Mouse (Mus musculus): Measurements from ENCODE around the gene Sox5.

Gene Sox5

DNA sequence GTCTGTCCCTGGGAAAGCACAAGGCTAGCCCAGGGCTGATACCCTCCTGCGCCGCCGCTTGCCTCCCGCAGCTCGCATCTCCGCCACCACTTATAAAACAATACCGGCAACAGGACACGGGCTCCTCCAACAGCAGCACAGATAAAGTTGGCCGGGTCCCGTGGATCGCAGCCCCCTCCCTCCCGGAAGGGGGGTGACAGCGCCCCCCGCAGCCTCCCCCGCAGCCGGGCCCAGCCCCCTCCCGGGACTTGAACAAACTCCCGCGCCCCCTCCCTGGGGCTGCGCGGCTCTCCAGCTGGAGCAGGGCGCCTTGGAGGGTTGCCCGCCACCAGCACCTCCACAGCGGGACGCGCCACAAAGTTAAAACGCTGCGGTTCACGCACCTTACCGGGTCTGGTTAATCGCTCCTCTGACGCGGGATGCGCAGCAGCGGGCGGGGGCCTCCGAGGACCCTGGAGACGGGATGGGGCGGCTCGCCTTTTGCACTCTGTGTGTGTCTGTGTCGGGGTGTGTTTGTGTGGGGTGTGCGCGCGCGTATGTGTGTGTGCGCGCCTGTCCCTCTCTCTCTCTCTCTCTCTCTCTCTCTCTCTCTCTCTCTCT, at the start of gene Sox5:
TSS of gene Sox5 (minus strand) at position 547 of the 600 bp plus-strand sequence.
- DNase-seq (ENCODE audit: low spot score): peak; percentile 65

DNA sequence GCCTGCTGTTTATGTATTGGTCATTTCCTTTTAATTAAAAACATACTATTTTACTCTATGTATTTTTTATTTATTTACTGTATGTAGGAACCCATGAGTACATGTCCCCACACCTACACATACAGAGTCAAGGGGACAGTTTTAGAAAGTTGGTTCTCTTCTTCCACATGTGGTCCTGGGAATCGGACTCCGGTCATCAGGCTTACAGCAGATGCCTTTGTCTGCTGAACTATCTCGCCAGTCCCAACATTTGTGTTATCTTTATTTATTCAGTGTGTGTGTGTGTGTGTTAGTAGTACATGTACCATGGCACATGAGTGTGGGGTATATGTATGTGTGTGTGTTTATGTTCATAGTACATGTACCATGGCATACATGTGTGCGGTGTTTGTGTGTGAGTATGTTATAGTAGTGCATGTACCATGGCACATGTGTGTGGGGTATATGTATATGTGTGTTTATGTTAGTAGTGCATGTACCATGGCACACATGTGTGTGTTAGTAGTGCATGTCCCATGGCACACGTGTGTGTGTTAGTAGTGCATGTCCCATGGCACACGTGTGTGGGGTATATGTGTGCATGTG, 43.3 kb upstream of the Sox5 start:
- DNase-seq (ENCODE audit: low spot score): no peak

DNA sequence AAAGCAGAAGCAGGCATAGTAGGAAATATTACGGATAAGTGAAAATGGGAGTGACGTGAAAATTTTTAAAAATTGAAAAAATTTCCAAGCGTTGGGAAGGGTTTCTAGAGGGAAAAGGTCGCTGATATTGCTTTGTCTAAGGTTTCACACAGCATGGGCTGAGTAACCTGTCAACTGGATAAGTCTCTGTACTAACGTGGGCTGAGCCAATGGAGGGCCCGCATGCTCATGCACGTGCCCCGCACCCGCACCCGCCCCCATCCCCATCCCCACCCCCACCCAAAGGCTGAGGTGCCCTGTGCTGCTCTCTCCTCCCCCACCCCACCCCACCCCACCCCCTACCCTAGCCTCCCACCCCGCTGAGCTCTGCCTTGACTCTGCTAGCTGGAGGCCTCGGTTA, 42.4 kb upstream of the Sox5 start:
- no peak for DNase-seq (ENCODE audit: low spot score)

DNA sequence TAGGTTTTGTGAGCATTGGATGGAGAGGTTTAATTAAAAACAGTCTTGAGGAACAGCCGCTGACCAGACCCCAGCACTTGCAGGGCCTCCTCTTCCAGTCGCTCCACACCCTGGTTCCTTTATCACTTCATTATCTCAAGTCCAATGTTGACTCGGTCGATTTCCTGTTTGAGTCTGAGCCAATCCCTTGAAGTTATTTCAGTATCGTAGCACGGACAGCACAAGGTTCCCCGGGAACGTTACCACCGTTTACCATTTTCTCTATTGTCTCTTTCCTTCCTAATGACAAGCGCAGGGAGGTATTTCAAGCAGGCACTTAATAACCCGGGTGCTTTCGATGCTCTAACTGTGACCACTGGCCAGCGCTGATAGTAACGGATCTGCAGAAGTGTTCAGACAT, 40.8 kb upstream of the Sox5 start:
- DNase-seq (ENCODE audit: low spot score): peak; percentile 15

DNA sequence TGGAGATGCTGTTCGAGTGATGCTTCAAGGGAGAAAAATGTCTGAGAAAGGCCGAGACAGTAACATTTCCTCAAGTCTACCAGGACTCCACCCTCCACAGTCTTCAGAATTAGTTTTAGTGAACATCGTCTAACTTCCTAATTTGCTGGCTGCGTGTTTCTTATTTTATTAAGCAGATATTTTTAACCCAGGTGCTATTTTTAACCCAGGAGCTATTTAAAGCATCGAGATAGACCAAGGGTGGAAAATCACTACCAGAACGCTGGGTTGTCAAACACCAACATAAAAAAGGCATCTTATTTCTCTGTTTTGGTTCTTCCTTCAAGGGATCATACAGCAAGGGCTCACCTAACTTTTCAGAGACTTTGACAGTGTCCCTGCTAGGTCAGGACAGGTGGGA, 39.2 kb upstream of the Sox5 start:
- no peak for DNase-seq (ENCODE audit: low spot score)

DNA sequence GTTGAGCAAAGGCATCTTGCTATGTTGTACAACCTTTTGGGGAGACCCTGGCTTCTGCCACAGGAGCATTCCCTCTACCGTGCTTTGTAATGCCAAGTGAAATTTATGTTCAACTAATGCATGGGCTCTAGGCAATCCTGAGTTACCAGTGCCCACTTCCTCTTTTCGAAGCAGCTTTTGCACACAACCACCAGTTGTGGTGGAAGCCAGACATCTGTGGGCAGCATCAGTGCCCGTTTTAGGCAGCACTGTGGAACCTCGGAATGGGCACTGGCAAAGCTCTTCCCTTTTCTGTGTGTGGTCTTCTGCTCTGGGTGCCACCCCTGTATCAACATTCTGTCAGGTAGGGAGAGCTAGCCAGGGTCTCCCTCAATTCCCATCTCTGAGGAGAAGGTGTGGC, 36.2 kb upstream of the Sox5 start:
- DNase-seq (ENCODE audit: low spot score): no peak

DNA sequence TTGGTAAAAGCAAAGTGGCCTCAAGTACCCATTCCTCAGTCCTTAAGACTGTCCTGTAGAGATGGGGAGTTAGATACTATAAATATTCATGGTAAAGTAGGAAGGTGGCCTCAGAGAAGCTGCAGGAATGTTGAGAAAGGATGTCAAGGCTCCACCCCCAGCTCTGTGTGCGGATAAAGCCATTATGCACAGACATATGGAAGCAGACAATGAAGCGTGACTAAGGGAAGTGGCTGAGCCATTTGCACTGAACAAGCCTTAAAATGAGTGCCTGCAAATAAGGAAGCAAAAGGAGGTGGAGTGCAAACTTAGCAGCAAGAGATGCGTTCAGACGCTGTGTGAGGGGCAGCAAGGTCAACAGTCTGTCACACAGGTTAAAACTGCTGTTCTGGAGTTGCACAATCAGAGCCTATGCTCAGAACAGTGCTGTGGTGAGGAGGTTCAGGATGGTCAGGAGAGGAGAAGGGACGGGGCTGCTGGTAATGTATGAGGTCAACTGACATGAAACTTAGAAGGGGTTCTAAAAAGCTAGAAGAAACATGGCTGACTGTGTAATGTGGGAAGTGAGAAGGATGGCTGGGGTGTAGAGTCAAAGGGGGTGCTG, 35.7 kb upstream of the Sox5 start:
- DNase-seq (ENCODE audit: low spot score): no peak

DNA sequence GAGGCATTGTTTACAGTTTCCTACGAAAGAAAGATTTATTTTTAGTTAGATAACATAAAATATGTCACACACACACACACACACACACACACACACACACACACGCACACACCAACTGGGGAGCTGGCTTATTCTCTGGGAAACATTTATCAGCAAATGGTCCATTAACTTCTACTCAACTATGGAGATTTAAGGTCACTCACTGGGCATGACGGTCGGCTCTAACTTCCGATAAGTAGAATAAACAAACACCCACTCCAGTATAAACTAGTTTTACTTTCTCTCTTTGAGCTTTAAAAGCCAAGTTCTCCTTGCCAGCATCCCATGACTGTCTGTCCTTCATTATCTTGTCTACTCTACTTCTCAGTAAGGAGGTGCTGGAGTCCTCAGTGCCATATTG, 33.8 kb upstream of the Sox5 start:
- no peak for DNase-seq (ENCODE audit: low spot score)

DNA sequence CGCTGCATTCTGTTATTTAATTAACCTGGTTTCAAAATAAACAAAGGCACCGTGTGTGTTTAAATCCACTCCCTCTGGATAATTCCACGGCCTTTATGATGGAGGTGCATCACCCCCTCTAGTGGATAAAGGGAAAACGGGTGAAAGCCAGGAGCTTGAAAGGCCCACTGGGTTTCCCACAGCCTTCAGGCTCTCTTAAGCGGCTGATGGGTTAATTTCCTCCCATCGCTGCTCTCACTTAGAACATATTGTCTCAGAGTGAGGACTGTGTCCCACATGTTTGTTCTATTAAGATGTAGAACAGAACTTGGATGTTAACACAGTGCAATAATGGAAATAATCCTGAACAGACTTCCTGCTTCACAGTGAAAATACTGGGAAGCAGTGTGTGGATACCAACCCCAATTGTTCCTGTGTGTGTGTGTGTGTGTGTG, 33.2 kb upstream of the Sox5 start:
- peak; percentile 74 for DNase-seq (ENCODE audit: low spot score)

DNA sequence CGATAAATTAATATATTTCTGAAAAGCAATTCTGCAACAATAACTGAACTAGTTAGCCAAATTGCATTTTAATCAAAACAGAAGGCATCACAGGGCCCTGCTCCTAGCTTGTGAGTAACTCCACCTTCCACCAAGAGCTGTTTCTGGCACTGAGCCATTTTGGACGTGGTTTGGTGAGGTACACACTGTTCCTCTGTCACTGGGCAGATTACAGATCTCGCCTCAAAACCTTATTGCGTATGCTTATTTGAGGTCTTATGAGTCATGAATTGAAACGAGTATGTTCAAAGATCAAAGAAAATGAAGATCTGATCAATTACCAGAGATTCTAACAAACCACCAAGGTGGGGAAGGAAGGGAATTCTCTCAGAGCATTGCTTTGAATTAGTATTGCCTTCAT, 22.5 kb upstream of the Sox5 start:
- DNase-seq (ENCODE audit: low spot score): no peak

DNA sequence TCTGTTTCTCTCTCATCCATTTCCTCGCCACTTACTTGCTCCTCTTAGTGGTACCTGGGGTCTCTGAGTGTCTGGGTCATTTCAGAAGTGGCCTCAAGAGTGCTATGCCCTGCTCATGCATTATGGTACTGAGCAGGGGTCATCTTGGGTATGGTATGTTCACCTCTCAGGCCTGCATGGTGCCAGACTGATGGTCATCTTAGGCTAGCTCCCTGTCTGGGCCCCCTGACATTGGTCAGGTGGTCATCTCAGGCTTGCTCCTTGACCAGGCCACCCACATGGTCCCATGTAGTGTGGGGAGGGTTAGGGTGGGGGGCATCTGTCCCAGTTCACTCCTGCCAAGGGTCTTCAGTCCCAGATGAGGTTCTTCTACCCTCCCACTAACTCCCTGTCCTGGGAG, 21.3 kb upstream of the Sox5 start:
- no peak for DNase-seq (ENCODE audit: low spot score)

DNA sequence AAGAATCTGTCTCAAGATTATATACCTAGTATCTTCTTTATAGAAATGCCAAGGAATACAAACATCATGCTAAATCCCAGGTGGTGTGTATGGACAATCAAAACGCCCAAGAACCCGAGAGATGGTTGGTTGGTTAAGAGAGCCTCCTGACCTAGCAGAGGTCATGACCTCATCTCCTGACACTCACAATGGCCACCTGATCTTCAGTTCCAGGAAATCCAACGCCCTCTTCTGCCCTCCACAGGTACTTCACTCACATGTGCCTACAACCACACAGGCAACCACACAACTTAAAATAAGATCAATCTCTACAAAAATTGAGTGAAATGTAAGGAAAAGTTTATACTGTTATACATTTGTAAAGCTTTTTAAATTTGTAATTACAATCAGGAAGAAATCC, 12.6 kb upstream of the Sox5 start:
- no peak for DNase-seq (ENCODE audit: low spot score)

DNA sequence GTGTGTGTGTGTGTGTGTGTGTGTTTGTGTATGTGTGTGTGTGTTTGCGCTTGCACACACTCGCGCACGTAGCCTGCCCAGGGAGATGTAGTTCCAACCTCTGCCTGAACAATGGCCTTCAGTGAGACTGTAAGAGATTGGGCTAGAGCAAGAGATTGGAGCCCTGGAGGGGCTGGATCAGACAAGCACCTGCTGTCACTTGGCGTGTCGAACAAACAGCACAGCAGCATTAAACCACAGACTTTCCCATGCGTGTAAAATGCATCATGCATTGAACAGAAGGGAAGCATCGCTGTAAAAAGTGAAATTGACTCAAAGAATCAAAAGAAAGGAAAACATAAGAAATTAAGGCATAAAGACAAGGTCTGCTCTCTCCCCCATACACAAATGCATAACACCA, 11.1 kb upstream of the Sox5 start:
- no peak for DNase-seq (ENCODE audit: low spot score)

DNA sequence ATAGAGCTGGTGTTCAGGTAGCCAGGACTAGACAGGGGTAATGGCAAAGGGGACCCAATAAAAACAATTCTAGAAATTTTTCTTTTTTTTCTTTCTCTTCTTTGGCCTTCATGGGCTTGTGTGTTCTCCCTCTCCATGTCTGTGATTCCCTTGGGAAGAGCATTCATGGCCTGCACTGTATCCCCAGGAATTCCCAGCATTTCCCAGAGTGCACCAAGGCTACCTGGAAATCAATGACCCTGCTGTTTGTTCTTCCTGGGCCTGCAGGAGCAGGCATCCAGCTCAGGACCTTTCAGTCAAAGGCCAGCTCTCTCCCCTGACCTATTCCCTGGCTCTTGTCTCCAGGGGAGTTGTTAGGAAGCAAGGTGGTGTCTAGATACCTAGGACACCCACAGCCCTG, 1.5 kb upstream of the Sox5 start:
- DNase-seq (ENCODE audit: low spot score): no peak

DNA sequence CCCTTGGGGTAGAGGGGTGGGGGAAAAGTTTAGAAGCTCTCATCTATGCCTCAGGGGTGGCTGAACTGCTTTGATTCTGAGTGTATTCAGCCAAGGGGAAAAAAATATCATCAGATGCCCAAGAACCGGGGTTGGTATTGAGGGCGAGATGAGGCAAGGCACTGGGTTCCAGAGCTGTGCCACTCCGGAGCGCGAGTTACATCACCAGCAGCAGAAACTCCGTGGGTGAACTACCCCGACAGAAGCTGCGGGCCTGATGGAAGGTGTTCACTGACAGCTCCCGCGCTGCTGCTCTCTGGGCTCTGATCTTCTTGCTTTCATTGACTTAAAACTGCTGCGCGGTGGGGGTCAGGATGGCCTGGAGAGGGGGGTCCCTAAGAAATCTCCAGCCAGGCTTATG, 1.1 kb upstream of the Sox5 start:
- no peak for DNase-seq (ENCODE audit: low spot score)

DNA sequence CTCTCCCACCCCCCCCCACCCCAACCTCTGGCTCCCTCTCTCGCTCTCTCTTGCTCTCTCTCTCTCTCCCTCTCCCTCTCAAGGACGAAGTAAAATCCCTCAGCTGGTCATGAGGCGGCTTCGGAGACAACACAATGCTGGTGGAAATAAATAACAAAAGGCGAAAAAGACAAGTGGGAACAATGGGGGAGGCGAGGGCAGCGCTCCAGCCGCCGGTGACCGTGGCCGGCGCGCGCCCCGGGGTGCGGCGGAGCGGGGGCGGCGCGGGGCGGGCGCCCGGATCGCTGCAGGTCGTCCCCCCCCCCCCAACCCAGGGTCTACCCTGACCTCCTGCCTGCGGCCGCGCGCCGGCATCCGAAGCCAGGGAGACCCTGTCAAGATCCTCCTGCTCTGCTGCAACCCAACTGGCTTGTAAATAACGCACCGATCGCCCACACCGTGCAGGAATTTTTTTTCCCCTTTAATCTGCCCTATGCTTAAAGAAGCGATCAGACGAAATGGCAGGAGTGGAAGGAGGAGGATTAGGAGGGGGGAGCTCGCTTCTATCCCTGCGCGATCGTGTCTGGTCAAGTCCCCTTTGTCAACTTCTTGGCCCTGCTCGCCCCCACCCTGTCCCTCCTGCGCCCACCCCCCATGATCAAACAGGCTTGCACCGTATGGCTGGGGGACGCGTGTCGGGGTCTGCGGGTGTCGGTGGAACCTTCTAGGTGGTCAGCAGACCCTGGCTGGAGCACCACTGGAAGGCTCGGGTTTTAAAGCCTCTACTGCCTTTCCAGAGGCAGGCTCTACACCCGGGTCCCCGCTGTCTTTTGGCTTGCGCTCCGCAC, 467 bp upstream of the Sox5 start:
- DNase-seq (ENCODE audit: low spot score): peak; percentile 43

DNA sequence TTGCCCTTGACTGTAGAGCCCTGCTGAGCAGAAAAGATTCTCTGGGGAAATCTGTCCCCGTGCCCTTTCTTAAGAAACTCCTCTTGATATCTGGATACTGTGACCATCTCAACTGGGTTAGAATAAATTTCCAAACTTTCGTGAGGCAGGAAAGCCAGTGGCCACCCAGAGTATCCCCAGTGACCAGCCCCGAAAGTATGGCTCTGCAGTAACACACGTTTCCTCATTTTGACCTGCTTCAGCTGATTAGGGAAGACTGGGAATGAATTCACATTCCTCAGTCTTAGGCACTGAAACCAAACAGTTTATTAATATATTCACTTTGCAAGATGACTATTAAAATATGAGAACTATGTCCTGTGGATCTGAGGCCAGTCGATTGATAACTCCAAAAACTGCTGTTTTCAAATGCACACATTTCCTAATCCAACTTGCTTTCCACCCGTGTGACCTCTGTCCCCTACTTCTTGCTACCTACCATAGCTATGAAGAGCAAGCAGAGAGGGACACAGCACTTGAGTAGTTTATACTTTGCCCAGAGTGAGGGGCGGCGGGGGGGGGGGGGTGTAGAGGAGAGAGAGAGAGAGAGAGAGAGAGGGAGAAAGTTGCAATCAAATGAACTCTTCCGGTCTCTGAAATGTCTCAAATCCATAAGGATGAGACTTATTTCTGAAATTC, 1.0 kb downstream of the Sox5 start:
- no peak for DNase-seq (ENCODE audit: low spot score)

DNA sequence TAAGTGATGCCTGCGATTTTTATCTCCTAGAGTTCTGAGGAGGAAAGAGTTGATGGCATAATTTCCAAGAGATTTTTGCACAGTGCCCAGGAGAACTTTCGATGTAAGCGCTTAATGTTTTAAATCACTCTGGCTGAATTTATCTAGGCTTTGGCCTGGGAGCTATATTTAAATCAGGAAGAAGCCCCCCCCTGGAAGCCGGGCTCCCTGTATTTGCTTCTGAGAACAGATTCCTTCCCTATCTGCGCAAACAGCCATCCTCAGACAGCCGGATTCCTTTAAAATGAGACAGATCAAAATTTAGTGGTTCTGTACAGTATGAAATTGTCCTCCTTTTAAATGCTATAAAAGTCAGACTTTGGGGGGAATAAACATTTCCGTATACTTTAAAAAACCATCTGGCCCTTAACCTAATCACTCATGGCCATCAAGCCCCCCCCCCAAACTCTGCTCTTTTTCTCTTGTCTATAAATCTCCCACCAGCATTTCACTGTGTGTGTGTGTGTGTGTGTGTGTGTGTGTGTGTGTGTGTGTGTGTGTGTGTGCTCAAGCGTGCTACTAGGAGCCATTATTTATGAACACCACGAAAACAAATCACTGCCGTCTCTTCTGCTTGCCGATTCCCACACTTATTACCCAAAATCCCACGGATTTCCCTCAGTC, 1.7 kb downstream of the Sox5 start:
- DNase-seq (ENCODE audit: low spot score): no peak

DNA sequence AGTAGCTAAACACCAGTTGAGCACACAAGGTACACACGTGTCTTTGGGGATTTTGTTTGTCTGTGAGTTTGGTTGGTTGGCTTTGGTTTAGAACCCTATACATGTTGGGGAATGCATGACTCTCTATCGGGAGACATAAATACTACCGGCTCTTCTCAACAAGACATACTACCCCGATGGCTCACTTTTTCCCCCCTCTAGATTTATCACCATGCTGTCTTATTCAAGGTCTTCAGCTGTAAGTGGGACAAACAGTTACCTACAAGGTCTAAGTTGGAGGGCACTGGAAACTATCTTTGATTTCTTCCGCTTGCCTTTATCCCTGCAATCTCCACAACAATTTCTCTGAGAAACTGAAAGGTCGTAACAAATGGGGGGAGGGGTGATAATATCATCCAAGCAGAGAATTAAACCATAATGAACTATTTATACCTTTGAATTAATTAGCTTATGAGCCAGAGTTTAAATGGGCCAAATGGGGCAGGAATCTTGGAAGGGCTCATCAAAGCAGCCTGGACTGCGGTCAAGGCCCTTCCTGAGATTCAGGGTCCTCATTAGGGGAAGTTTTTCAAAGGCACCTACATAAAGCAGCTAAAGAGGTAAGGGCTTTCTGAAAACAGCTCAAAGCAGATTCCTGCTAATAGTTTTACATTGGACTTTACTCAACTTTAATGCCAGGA, 4.3 kb downstream of the Sox5 start:
- no peak for DNase-seq (ENCODE audit: low spot score)

DNA sequence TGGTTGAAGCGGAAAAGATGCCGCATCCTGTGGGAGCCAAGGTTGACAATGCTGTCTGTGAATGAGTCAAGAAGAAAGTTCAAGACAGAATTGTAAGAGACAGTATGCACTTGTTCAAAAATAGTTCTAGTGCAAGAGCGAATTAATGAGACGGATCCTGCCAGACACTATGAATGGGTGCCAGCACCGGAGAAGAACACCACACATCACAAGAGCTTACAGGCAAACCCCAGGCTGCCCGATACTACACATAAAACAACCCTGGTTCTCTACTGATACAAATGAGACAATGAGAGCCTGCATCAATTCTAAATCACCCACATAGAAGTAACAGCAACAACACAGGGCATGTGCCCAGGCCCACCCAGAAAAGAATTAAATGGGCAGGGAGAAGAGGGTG, 8.0 kb downstream of the Sox5 start:
- no peak for DNase-seq (ENCODE audit: low spot score)

DNA sequence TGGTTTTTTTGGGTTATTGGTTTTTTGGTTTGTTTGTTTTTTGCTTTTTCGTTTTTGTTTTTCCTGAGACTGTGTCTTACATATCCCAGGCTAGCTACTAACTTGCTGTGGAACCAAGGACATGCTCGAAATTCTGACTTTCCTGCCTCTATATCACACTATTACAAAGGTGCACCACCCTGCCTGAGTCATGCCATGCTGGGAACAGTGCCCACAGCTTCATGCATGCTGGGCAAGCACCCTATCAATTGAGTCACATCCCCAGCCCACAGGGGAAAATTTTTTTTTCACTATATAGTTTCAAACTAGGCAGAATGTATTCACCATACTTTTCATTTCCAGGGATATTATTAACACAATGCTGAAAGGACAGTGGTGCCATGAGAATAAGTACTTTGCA, 8.8 kb downstream of the Sox5 start:
- no peak for DNase-seq (ENCODE audit: low spot score)

All from embryo, embryonic 10 days (tissue).